Mouse (Mus musculus) CH12.LX (cell line): ENCODE results near the gene Slc27a1. TPM values are rescaled to one million over a fixed set of nuclear protein-coding genes. Genes with fewer than 3 reads are reported as not detected.

Source experiments
- DNase-seq: peaks from one replicate; pipeline ENCODE4 v3.0.0-alpha.2; 2013; ENCODE audit errors: extremely low read depth
- H3K27ac ChIP-seq: 2 replicates; pipeline ENCODE4 v1.5.1; 2012; ENCODE audit warnings: low read depth, mild to moderate bottlenecking, control low read depth, moderate library complexity; ENCODE audit not compliant: insufficient read depth
- H3K27me3 ChIP-seq: replicated peaks from 2 replicates; pipeline ENCODE3; 2012; ENCODE audit warnings: inconsistent platforms
- H3K36me3 ChIP-seq, 2 experiments: replicated peaks in 1 of 2; 2 replicates each; pipeline versions ENCODE3 to v1.6.1; 2012; ENCODE audit warnings: inconsistent platforms in 1 of 2, low read length in 1 of 2, mild to moderate bottlenecking in 1 of 2, mixed read lengths in 1 of 2, moderate library complexity in 1 of 2; ENCODE audit not compliant: control insufficient read depth in 1 of 2, insufficient read depth in 1 of 2
- H3K4me1 ChIP-seq, 2 experiments: 2 replicates each; pipeline ENCODE4 v1.6.1; 2012; ENCODE audit warnings: inconsistent platforms in 1 of 2, moderate library complexity in 1 of 2; ENCODE audit not compliant: insufficient read depth in 2 of 2, control insufficient read depth in 1 of 2
- H3K4me2 ChIP-seq: 2 replicates; pipeline ENCODE4 v1.6.1; 2012; ENCODE audit warnings: low read depth, mild to moderate bottlenecking, control low read depth; ENCODE audit not compliant: poor library complexity, insufficient read depth, severe bottlenecking
- H3K4me3 ChIP-seq, 3 experiments: fragments of 150-350 bp in 1 of 3; sonication (generic) in 1 of 3; replicated peaks in 1 of 3; 2 replicates each; pipeline versions ENCODE3 to v1.5.1; 2011 to 2012; ENCODE audit warnings: low read depth in 2 of 3, low read length in 2 of 3, mild to moderate bottlenecking in 2 of 3, moderate library complexity in 2 of 3, control low read depth in 1 of 3, improper control_type of control experiment in 1 of 3, inconsistent platforms in 1 of 3, mixed read lengths in 1 of 3; ENCODE audit not compliant: poor library complexity in 1 of 3
- H3K79me2 ChIP-seq: replicated peaks from 2 replicates; pipeline ENCODE4 v1.6.1; 2012; ENCODE audit warnings: mild to moderate bottlenecking, moderate library complexity; ENCODE audit not compliant: control insufficient read depth, poor library complexity, insufficient read depth, severe bottlenecking; ENCODE audit errors: extremely low read depth
- H3K9ac ChIP-seq: 2 replicates; pipeline ENCODE4 v1.6.1; 2012; ENCODE audit warnings: low read depth, mild to moderate bottlenecking, control low read depth, moderate library complexity; ENCODE audit not compliant: insufficient read depth
- H3K9me3 ChIP-seq: replicated peaks from 2 replicates; pipeline ENCODE3; 2012; ENCODE audit warnings: low read length, inconsistent platforms, mixed read lengths
- BHLHE40 ChIP-seq: IDR thresholded peaks from 2 replicates; pipeline ENCODE4 v1.6.1; 2011; ENCODE audit warnings: mild to moderate bottlenecking, low read depth, low read length, improper control_type of control experiment
- CHD1 ChIP-seq: IDR thresholded peaks from 2 replicates; pipeline ENCODE4 v1.6.1; 2012; ENCODE audit warnings: low read depth, low read length, improper control_type of control experiment, inconsistent platforms
- CTCF ChIP-seq, 2 experiments: IDR thresholded peaks in 1 of 2; conservative IDR thresholded peaks in 1 of 2; 2 replicates each; pipeline ENCODE4 v1.5.1; 2011 to 2012; ENCODE audit warnings: low read depth in 2 of 2, low read length in 2 of 2, improper control_type of control experiment in 1 of 2, inconsistent platforms in 1 of 2, mild to moderate bottlenecking in 1 of 2, moderate library complexity in 1 of 2
- E2F4 ChIP-seq: IDR thresholded peaks from 2 replicates; pipeline ENCODE4 v1.6.1; 2011; ENCODE audit warnings: low read depth, low read length, improper control_type of control experiment; ENCODE audit not compliant: insufficient replicate concordance
- ETS1 ChIP-seq: conservative IDR thresholded peaks from 2 replicates; pipeline ENCODE4 v1.6.1; 2012; ENCODE audit warnings: low read depth, mild to moderate bottlenecking, inconsistent platforms, low read length, improper control_type of control experiment, moderate library complexity
- GABPA ChIP-seq: IDR thresholded peaks from 2 replicates; pipeline ENCODE4 v1.6.1; 2012; ENCODE audit warnings: low read depth, low read length, improper control_type of control experiment, inconsistent platforms; ENCODE audit not compliant: insufficient replicate concordance
- HCFC1 ChIP-seq: IDR thresholded peaks from 2 replicates; pipeline ENCODE4 v1.6.1; 2012; ENCODE audit warnings: low read depth, mild to moderate bottlenecking, inconsistent platforms, low read length, improper control_type of control experiment
- MAFK ChIP-seq: IDR thresholded peaks from 2 replicates; pipeline ENCODE4 v1.6.1; 2011; ENCODE audit warnings: low read length, improper control_type of control experiment; ENCODE audit not compliant: insufficient replicate concordance
- MAX ChIP-seq: IDR thresholded peaks from 2 replicates; pipeline ENCODE4 v1.6.1; 2011; ENCODE audit warnings: low read length, improper control_type of control experiment
- MAZ ChIP-seq: IDR thresholded peaks from 2 replicates; pipeline ENCODE4 v1.6.1; 2012; ENCODE audit warnings: low read depth, mild to moderate bottlenecking, inconsistent platforms, low read length, improper control_type of control experiment, moderate library complexity
- MEF2A ChIP-seq: IDR thresholded peaks from 2 replicates; pipeline ENCODE4 v1.6.1; 2014; ENCODE audit warnings: low read depth, mild to moderate bottlenecking, inconsistent platforms, low read length, improper control_type of control experiment, borderline replicate concordance
- MXI1 ChIP-seq: IDR thresholded peaks from 2 replicates; pipeline ENCODE4 v1.6.1; 2011; ENCODE audit warnings: mild to moderate bottlenecking, low read depth, low read length, improper control_type of control experiment
- NELFE ChIP-seq: IDR thresholded peaks from 2 replicates; pipeline ENCODE4 v1.6.1; 2011; ENCODE audit warnings: low read depth, low read length, improper control_type of control experiment
- NRF1 ChIP-seq: IDR thresholded peaks from 2 replicates; pipeline ENCODE4 v1.6.1; 2014; ENCODE audit warnings: low read depth, mild to moderate bottlenecking, inconsistent platforms, low read length, improper control_type of control experiment, moderate library complexity
- POLR2A ChIP-seq: IDR thresholded peaks from 2 replicates; pipeline ENCODE4 v1.6.1; 2011; ENCODE audit warnings: low read depth, mild to moderate bottlenecking, improper control_type of control experiment, low read length
- RAD21 ChIP-seq: IDR thresholded peaks from 2 replicates; pipeline ENCODE4 v1.6.1; 2011; ENCODE audit warnings: low read depth, mild to moderate bottlenecking, low read length, improper control_type of control experiment, moderate library complexity
- TBP ChIP-seq: conservative IDR thresholded peaks from 2 replicates; pipeline ENCODE4 v1.6.1; 2011; ENCODE audit warnings: low read depth, low read length, improper control_type of control experiment
- UBTF ChIP-seq: IDR thresholded peaks from 2 replicates; pipeline ENCODE4 v1.6.1; 2012; ENCODE audit warnings: low read depth, mild to moderate bottlenecking, inconsistent platforms, low read length, improper control_type of control experiment, moderate library complexity
- USF2 ChIP-seq: conservative IDR thresholded peaks from 2 replicates; pipeline ENCODE4 v1.6.1; 2011; ENCODE audit warnings: low read depth, low read length, improper control_type of control experiment
- ZC3H11A ChIP-seq: IDR thresholded peaks from 2 replicates; pipeline ENCODE4 v1.6.1; 2012; ENCODE audit warnings: low read depth, mild to moderate bottlenecking, inconsistent platforms, low read length, improper control_type of control experiment
- ZKSCAN1 ChIP-seq: IDR thresholded peaks from 2 replicates; pipeline ENCODE4 v1.6.1; 2012; ENCODE audit warnings: low read depth, inconsistent platforms, low read length, improper control_type of control experiment, borderline replicate concordance
- ZNF384 ChIP-seq: IDR thresholded peaks from 2 replicates; pipeline ENCODE4 v1.6.1; 2012; ENCODE audit warnings: low read depth, low read length, improper control_type of control experiment, inconsistent platforms
- dilution Hi-C: fragments of 300-500 bp; cut with MboI; formaldehyde crosslinking; loops from 2 replicates; pipeline ENCODE4 v1.14.3; 2020; ENCODE audit warnings: low sequenced_read_pairs; ENCODE audit not compliant: extremely low pct_unique_long_range_greater_than_20kb, extremely low pct_ligation_motif_present
- in situ Hi-C: fragments of 300-500 bp; cut with MboI; formaldehyde crosslinking; loops from 3 replicates; pipeline ENCODE4 v1.14.3; 2019; ENCODE audit warnings: low sequenced_read_pairs, low pct_ligation_motif_present, low pct_unique_long_range_greater_than_20kb, mixed read lengths
- polyA plus RNA-seq: library from polyadenylated mRNA; unstranded; fragments of >175 nt; gene quantifications from 2 replicates; pipeline ENCODE4 v1.2.1, GENCODE M21; 2012; ENCODE audit warnings: low read depth; ENCODE audit not compliant: insufficient read length
- total RNA-seq, 2 experiments: library from RNA; depleted of rRNA; stranded (reverse); fragments of 300-350 nt in 1 of 2; fragments of >200 nt in 1 of 2; gene quantifications; 2 replicates each; pipeline ENCODE4 v1.2.3; 2012 to 2014

The Slc27a1 gene
- total and polyA plus RNA-seq, 3 experiments = 1.8 to 4.0 (median 2.4) TPM

DNA sequence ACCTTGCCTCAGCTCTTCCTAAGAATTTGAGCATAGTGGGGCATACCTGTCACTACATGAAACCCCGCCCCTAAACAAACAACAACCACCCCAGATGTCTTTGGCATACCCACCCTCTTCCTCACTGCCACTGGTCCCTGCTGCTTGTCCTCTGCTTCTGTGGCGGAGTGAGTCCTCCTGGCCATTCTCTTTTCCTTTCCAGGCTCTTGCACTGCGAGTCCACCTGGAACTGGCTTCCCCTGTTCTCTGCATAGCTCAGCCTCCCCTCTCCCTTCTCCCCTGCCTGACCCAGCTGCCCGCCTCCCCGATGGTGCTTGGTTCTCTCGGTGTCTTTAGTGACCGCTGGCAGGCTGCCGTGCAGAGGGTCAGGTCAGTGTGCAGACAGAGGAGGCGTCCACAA is 24.9 kb upstream of the Slc27a1 start:
- Histone ChIP-seq H3K4me1 (peaks cover 9 to 26% of the 10 kb centered on the region in 2 experiments; a peak in 3 of 4 replicates), H3K9me3 (no peaks in the 10 kb centered on the region), H3K79me2 (peaks cover 17% of the 10 kb centered on the region), H3K9ac (peak overlapping the region; percentile 72; the same call in 1 of the 2 replicates), H3K27ac (no peak overlapping the region), H3K4me3 (peak overlapping the region; percentile 79 to 98 (median 80)), H3K27me3 (no peaks in the 10 kb centered on the region), H3K36me3 (peaks cover 34 to 47% of the 10 kb centered on the region in 2 experiments), H3K4me2 (peak overlapping the region; percentile 65; the same call in 1 of the 2 replicates)
- dilution Hi-C loops (no loop called here), in situ Hi-C loops (no loop called here)
- no peak for DNase-seq
- TF ChIP-seq CTCF (conservative IDR thresholded peaks at IDR 0.05 in 1 of 2, IDR thresholded peaks at IDR 0.05 in 1 of 2; ENCODE audit: low read depth in 2 of 2, low read length in 2 of 2) = no peak
- no peak for TF ChIP-seq HCFC1
- no peak for TF ChIP-seq BHLHE40
- TF ChIP-seq ZKSCAN1 = no peak
- no peak for TF ChIP-seq ZC3H11A
- no peak for TF ChIP-seq MEF2A
- TF ChIP-seq ZNF384 = no peak
- no peak for TF ChIP-seq USF2
- no peak for TF ChIP-seq CHD1
- no peak for TF ChIP-seq NELFE
- no peak for TF ChIP-seq E2F4
- TF ChIP-seq MXI1 = no peak
- TF ChIP-seq NRF1 = no peak
- no peak for TF ChIP-seq GABPA
- TF ChIP-seq RAD21 = no peak

GRCm38 (mm10) chr8:71545053-71545452 is 23.6 kb upstream of the Slc27a1 start:
- dilution Hi-C loops (no loop called here), in situ Hi-C loops (no loop called here)
- no peak for TF ChIP-seq ETS1
- no peak for TF ChIP-seq UBTF
- TF ChIP-seq POLR2A = no peak
- no peak for TF ChIP-seq MAX
- no peak for TF ChIP-seq TBP
- no peak for TF ChIP-seq MAFK
- TF ChIP-seq MAZ = no peak
- TF ChIP-seq MEF2A = no peak
- TF ChIP-seq CTCF (conservative IDR thresholded peaks at IDR 0.05 in 1 of 2, IDR thresholded peaks at IDR 0.05 in 1 of 2; ENCODE audit: low read depth in 2 of 2, low read length in 2 of 2) = no peak
- TF ChIP-seq CHD1 = no peak
- Histone ChIP-seq H3K9me3 (no peaks in the 10 kb centered on the region), H3K9ac (no peak overlapping the region), H3K36me3 (peaks cover 35 to 54% of the 10 kb centered on the region in 2 experiments), H3K4me1 (peaks cover 9 to 22% of the 10 kb centered on the region in 2 experiments; a peak in 3 of 4 replicates), H3K27me3 (no peaks in the 10 kb centered on the region), H3K4me3 (no peak overlapping the region), H3K27ac (no peak overlapping the region), H3K4me2 (no peak overlapping the region), H3K79me2 (peaks cover 17% of the 10 kb centered on the region)
- DNase-seq = no peak
